Mouse (Mus musculus): ENCODE data around the gene Tfpt. TPM values are rescaled to one million over a fixed set of nuclear protein-coding genes. Genes with fewer than 3 reads are reported as not detected.
A peak's percentile ranks its signal among the peaks of the same experiment; 100 is the strongest.
"Not testable (repeated sequence)": the region's sequence is repeated elsewhere in the genome, so short reads cannot be mapped to it uniquely, and the experiment has no call there.

Gene Tfpt
- polyA plus RNA-seq, 1 experiment from 2014 or later: 34.6 TPM

DNA sequence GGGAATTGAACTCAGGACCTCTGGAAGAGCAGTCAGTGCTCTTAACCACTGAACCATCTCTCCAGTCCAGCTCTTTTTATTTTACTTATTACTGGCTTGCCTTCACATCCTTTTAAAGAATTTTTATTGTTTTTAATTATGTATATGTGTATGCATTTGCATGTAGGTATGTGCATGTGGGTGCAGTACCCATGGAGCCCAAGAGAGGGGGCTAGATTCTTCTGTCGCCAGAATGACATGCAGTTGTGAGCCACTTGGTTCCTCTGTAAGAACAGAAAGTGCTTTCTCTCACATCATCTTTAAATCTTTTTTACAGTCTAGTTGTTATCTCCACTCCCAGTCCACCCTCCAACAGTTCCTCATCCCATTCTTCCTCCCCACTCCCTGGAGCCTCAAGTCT is 38.2 kb downstream of the Tfpt start:
- H3K4me3 ChIP-seq (replicated peaks): no peak overlapping the region
- no peaks in the 10 kb centered on the region for H3K36me3 ChIP-seq
- H3K4me1 ChIP-seq: no peaks in the 10 kb centered on the region
- no peak overlapping the region for H3K27ac ChIP-seq (replicated peaks)
- 74% methylated on average over 1 of the region's 1 CpGs for WGBS
- no peaks in the 10 kb centered on the region for H3K9me3 ChIP-seq (replicated peaks)
- no peak overlapping the region for H3K9ac ChIP-seq (replicated peaks)
- H3K4me2 ChIP-seq: no peak overlapping the region
- no peak for ATAC-seq (ENCODE audit: low FRiP score)
- no peaks in the 10 kb centered on the region for H3K27me3 ChIP-seq (replicated peaks)

DNA sequence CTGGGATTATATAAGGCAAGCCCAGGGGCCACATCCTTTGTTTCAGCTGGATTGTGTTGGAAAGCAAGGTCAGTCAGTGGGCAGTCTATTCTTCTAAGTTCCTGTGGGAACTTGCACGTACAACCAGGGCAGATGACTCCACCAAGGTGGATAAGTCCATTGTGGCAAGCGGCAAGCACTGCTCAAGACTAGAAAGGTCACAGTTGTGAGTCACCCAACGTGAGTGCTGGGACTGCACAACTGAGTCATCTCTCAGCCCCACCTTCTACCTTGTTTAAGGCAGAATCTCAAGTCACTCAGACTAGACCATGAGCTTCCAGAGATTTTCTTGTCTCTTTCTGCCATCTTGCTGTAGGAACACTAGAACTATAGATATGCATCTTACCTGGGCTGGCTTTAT is 39.2 kb downstream of the Tfpt start:
- Histone ChIP-seq H3K4me3 (replicated peaks) (no peak overlapping the region), H3K27me3 (replicated peaks) (no peaks in the 10 kb centered on the region), H3K27ac (replicated peaks) (no peak overlapping the region), H3K4me2 (no peak overlapping the region), H3K9ac (replicated peaks) (no peak overlapping the region), H3K4me1 (no peaks in the 10 kb centered on the region), H3K36me3 (no peaks in the 10 kb centered on the region), H3K9me3 (replicated peaks) (no peaks in the 10 kb centered on the region)
- WGBS: 89% methylated on average over 3 of the region's 3 CpGs
- no peak for ATAC-seq (ENCODE audit: low FRiP score)

DNA sequence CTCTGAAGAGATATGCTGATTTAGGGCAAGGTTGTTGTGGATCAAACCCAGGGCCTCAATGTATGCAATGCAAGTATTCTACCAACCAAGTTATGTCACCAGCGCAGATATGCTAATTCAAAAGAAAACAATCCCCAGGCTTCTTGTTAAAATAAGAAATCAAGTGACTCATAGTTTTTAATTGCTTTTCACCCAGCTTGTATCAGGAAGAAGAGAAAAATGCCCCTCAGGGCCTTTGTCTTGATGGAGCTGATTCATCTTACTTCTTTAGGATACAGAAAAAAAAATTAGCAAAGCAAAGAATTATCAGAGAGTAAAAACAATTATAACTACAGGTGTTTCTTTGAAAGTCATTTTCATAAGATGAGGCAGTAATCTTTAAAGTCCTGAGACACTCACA is 42.4 kb downstream of the Tfpt start:
- H3K4me3 ChIP-seq (replicated peaks): no peak overlapping the region
- H3K36me3 ChIP-seq: no peaks in the 10 kb centered on the region
- no peak for ATAC-seq (ENCODE audit: low FRiP score)
- H3K27ac ChIP-seq (replicated peaks): no peak overlapping the region
- H3K9ac ChIP-seq (replicated peaks): no peak overlapping the region
- 72% methylated on average over 1 of the region's 1 CpGs for WGBS
- H3K4me1 ChIP-seq: no peaks in the 10 kb centered on the region
- H3K4me2 ChIP-seq: no peak overlapping the region
- no peaks in the 10 kb centered on the region for H3K27me3 ChIP-seq (replicated peaks)
- H3K9me3 ChIP-seq (replicated peaks): no peaks in the 10 kb centered on the region

DNA sequence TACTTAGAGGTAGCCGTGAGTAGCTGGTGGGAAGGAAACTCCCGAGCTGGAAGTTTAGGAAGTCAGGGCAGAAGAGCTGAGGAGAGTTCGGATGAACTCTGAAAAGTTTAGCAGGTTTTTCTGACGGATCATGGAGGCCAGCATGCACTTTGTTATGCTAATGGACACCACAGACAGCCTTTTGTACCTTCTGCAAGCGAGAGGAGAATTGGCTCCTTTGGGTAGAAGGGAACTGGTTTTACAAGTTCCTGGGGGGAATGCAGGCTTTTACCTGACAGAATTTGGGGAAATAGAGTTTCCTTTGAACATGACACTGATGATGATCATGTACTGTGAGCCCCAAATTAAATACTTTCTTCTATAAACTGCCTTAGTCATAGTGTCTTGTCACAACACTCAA is 43.5 kb downstream of the Tfpt start:
- no peak for ATAC-seq (ENCODE audit: low FRiP score)
- WGBS: 3% methylated on average over 5 of the region's 5 CpGs
- H3K4me2 ChIP-seq: no peak overlapping the region

DNA sequence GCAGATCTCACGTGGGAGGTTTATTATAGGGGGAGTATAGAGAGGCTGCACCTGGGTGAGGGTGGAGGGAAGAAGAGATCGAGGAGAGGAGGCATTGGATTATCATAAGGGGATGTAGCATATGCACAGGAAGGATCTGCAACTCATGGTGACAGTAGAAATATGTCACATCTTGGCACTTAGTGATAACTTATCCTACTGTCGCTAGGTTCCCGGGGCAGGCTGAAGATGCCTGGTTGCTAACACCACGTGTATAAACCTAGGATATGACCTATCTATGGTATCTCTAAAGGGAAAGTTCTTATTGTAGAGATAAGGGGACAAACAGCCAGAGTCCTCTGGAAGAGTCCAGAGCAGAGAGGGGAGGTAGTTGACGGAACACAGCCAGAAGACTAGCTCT is 44.0 kb downstream of the Tfpt start:
- Histone ChIP-seq H3K27ac (replicated peaks) (no peak overlapping the region), H3K9me3 (replicated peaks) (no peaks in the 10 kb centered on the region), H3K4me2 (no peak overlapping the region), H3K36me3 (no peaks in the 10 kb centered on the region), H3K27me3 (replicated peaks) (no peaks in the 10 kb centered on the region), H3K4me1 (no peaks in the 10 kb centered on the region), H3K9ac (replicated peaks) (no peak overlapping the region), H3K4me3 (replicated peaks) (no peak overlapping the region)
- no peak for ATAC-seq (ENCODE audit: low FRiP score)
- WGBS: 19% methylated on average over 6 of the region's 6 CpGs

More for the DNA sequence above, 43.5 kb downstream of the Tfpt start:
- Histone ChIP-seq H3K4me3 (replicated peaks) (no peak overlapping the region), H3K9ac (replicated peaks) (no peak overlapping the region), H3K27ac (replicated peaks) (no peak overlapping the region), H3K27me3 (replicated peaks) (no peaks in the 10 kb centered on the region), H3K4me1 (no peaks in the 10 kb centered on the region), H3K36me3 (no peaks in the 10 kb centered on the region), H3K9me3 (replicated peaks) (no peaks in the 10 kb centered on the region)

DNA sequence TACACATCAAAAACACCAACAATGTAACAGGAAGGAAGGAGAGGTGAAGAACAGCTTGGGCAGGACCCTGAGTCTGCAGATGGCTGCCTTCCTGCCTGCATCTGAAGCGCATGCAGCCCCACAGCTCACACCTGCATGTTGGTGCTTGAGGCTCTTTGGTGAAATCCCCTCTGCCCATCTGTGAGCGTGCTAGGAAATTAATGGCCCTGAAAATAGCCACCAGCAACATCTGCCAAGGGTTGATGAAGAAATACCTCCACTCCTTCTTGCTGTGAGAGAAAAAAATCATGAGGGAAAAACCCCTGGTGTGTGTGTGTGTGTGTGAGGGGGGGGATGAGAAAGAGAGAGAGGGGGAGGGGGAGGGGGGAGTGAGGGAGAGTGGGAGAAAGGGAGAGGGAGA is 49.7 kb downstream of the Tfpt start:
- Histone ChIP-seq H3K27ac (replicated peaks) (no peak overlapping the region), H3K9ac (replicated peaks) (no peak overlapping the region), H3K36me3 (no peaks in the 10 kb centered on the region), H3K4me1 (no peaks in the 10 kb centered on the region), H3K9me3 (replicated peaks) (no peaks in the 10 kb centered on the region), H3K4me3 (replicated peaks) (no peak overlapping the region), H3K4me2 (no peak overlapping the region), H3K27me3 (replicated peaks) (no peaks in the 10 kb centered on the region)
- 40% methylated on average over 2 of the region's 2 CpGs for WGBS
- peak; percentile 31; the same call in 1 of the 2 replicates for ATAC-seq (ENCODE audit: low FRiP score)

DNA sequence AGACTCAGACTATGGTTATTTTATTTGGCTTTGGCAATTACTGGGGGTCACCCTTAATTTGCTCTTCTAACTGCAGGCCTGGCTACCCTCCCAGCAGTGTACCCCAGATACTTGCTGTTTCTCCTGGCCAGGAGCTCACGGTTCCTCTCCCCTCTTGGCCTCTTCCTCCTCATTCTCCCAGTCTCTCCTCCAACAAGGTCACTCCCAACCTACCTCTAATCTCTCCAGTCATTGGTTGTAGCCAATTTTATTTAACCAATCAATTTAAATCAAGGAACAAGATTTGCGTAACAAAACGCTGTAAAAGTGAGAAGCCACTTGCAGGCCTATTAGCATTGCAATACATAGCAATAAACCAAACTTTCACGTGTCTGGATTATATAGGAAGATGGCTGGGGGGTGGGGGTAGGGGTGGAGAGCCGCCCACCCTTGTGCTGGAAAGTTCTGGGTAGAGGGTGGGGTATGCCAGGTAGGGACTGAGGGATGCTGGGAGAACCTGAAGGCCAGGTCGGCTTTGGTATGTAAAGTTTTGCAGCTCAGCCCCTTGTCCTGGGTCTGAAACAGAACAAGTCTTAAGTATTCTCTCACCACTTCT is 50.7 kb downstream of the Tfpt start:
- Histone ChIP-seq H3K9ac (replicated peaks) (no peak overlapping the region), H3K4me1 (no peaks in the 10 kb centered on the region), H3K4me2 (no peak overlapping the region), H3K27me3 (replicated peaks) (no peaks in the 10 kb centered on the region), H3K4me3 (replicated peaks) (no peak overlapping the region), H3K9me3 (replicated peaks) (no peaks in the 10 kb centered on the region), H3K27ac (replicated peaks) (no peak overlapping the region), H3K36me3 (no peaks in the 10 kb centered on the region)
- WGBS: 52% methylated on average over 6 of the region's 6 CpGs
- no peak for ATAC-seq (ENCODE audit: low FRiP score)

DNA sequence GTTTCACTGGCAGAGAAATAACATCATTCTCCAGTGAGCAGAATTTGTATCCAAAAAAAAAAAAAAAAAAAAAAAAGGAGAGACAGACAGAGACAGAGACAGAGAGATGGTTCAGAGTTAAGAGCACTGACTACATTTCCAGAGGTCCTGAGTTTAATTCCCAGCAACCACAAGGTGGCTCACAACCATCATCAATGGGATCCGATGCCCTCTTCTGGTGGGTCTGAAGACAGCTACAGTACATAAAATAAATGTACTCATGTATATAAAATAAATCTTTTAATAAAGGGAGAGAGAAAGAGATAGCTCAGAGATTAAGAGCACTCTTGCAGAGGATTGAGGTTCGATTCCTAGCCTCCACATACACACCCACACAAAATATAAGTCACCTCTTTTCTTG is 51.5 kb downstream of the Tfpt start:
- ATAC-seq (ENCODE audit: low FRiP score): no peak
- WGBS: 83% methylated on average over 2 of the region's 2 CpGs
- no peaks in the 10 kb centered on the region for H3K27me3 ChIP-seq (replicated peaks)
- H3K9me3 ChIP-seq (replicated peaks): no peaks in the 10 kb centered on the region
- H3K4me3 ChIP-seq (replicated peaks): no peak overlapping the region
- no peak overlapping the region for H3K27ac ChIP-seq (replicated peaks)
- H3K36me3 ChIP-seq: no peaks in the 10 kb centered on the region
- H3K4me2 ChIP-seq: no peak overlapping the region
- no peak overlapping the region for H3K9ac ChIP-seq (replicated peaks)
- no peaks in the 10 kb centered on the region for H3K4me1 ChIP-seq

DNA sequence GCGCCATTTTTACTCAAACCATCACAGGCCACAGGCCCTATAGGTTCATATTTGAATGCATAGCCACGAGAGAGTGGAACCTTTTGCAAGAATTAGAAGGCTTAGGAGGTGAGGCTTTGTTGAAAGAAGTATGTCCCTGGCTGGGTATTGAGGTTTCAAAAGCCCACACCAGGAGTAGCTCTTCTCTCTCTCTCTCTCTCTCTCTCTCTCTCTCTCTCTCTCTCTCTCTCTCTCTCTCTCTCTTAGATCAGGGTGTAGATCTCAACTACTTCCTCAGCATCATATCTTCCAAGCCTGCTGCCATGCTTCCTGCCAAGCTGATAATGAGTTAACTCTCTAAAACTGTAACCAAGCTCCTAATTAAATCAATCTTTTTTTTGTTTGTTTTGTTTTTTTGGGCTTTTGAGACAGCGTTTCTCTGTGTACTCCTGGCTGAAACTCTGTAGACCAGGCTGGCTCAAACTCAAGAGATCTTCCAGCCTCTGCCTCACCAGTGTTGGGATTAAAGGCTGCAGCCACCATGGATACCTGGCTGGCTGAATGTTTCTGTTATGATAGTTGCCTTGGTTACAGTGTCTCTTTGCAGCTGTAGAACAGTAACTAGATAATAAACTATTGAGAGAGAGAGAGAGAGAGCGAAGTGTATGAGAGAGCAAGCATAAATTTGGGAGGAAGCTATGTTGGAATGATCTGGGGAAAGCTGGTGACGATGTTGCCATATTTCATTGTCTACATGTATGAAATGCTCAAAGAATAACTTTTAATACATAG is 53.2 kb downstream of the Tfpt start:
- Histone ChIP-seq H3K4me3 (replicated peaks) (no peak overlapping the region), H3K4me2 (no peak overlapping the region), H3K36me3 (no peaks in the 10 kb centered on the region), H3K4me1 (no peaks in the 10 kb centered on the region), H3K9me3 (replicated peaks) (no peaks in the 10 kb centered on the region), H3K9ac (replicated peaks) (no peak overlapping the region), H3K27me3 (replicated peaks) (no peaks in the 10 kb centered on the region), H3K27ac (replicated peaks) (no peak overlapping the region)
- no peak for ATAC-seq (ENCODE audit: low FRiP score)
- WGBS: 90% methylated on average over 5 of the region's 5 CpGs

DNA sequence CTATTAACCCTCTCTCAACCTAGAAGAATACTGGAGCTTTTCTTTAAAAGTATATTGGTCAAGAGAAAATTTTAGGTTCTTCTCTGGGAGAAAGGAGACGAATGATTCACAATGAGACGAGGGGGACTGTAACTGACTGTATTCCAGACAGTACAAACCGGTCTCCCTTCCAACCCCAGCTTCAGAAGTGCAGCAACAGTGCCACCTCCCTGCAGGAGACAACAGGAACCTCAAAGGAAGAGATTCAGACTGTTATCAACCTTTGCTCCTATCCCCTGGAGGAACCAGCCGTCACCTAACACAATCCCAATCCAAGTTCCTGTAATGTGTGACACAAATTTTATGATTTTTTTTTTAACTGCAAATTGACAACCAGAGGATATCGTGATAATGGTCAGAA is 55.5 kb downstream of the Tfpt start:
- Histone ChIP-seq H3K4me1 (no peaks in the 10 kb centered on the region), H3K4me3 (replicated peaks) (no peak overlapping the region), H3K27me3 (replicated peaks) (no peaks in the 10 kb centered on the region), H3K9me3 (replicated peaks) (no peaks in the 10 kb centered on the region), H3K9ac (replicated peaks) (no peak overlapping the region), H3K4me2 (no peak overlapping the region), H3K36me3 (no peaks in the 10 kb centered on the region), H3K27ac (replicated peaks) (no peak overlapping the region)
- no peak for ATAC-seq (ENCODE audit: low FRiP score)
- WGBS: 68% methylated on average over 5 of the region's 5 CpGs

DNA sequence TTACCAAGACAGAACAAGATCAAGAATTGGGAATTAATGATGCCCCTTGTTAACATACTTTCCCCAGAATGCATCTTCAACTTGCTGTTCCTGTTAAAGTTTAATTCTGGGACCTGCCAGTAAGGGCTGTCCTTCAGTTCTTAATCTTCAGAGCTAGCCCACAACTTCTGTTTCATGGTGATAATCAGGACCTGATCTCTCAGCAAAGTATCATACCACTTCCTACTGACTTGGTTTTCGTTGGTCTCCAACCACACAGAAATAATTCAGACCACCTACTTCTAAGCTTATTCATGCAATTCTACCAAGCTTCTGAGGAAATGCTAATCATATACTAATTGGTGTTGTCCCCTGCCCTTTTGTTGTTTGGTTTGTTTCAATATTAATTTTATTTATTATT is 57.9 kb downstream of the Tfpt start:
- no peaks in the 10 kb centered on the region for H3K27me3 ChIP-seq (replicated peaks)
- H3K9me3 ChIP-seq (replicated peaks): no peaks in the 10 kb centered on the region
- H3K36me3 ChIP-seq: no peaks in the 10 kb centered on the region
- no peak overlapping the region for H3K9ac ChIP-seq (replicated peaks)
- no peaks in the 10 kb centered on the region for H3K4me1 ChIP-seq
- no peak overlapping the region for H3K4me3 ChIP-seq (replicated peaks)
- ATAC-seq (ENCODE audit: low FRiP score): no peak
- 100% methylated on average over 1 of the region's 1 CpGs for WGBS
- H3K27ac ChIP-seq (replicated peaks): no peak overlapping the region
- no peak overlapping the region for H3K4me2 ChIP-seq

DNA sequence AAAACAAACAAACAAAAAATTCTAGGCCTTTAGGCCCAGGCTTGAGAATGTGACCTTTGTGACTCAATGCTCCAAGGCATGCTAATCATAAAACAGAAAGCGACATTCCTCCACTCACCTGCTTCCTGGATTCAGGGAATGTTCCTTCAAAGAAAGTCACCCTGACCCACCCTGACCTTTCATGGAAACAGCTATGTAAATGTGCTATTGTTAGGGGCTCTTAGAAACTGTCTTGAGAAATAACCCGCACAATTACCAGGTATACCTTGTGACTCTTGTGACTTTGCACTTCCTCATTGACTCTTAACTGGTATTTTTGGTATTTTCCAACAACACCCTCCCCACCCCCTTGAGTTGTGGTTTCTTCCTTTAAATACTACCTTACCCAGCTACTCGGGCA is 59.1 kb downstream of the Tfpt start:
- WGBS: 92% methylated on average over 3 of the region's 3 CpGs
- not testable (repeated sequence) for H3K9ac ChIP-seq (replicated peaks); H3K4me2 ChIP-seq; H3K4me1 ChIP-seq; H3K9me3 ChIP-seq (replicated peaks); H3K27me3 ChIP-seq (replicated peaks); ATAC-seq (ENCODE audit: low FRiP score); H3K36me3 ChIP-seq; H3K27ac ChIP-seq (replicated peaks); H3K4me3 ChIP-seq (replicated peaks)
